Mouse (Mus musculus): ENCODE results near the gene Mageb18.
A peak's percentile ranks its signal among the peaks of the same experiment; 100 is the strongest.
"Not testable (repeated sequence)": the region's sequence is repeated elsewhere in the genome, so short reads cannot be mapped to it uniquely, and the experiment has no call there.

Gene Mageb18

GRCm38 (mm10) chrX:92599472-92599871, at the start of gene Mageb18:
Gene Mageb18 (minus strand): TSS chrX:92599572.
- no peak for DNase-seq

GRCm38 (mm10) chrX:92612788-92613187, 13.4 kb upstream of the Mageb18 start:
- DNase-seq, result no peak

GRCm38 (mm10) chrX:92610466-92610865, 11.1 kb upstream of the Mageb18 start:
- DNase-seq, result no peak

GRCm38 (mm10) chrX:92597324-92597723, 2.0 kb downstream of the Mageb18 start:
- DNase-seq, result peak; percentile 9

- no peak for DNase-seq
Observed at GRCm38 (mm10) chrX:92527826-92528225, 71.5 kb downstream of the Mageb18 start.

GRCm38 (mm10) chrX:92498254-92498653, 101.1 kb downstream of the Mageb18 start:
- DNase-seq, result no peak

GRCm38 (mm10) chrX:92489649-92490048, 109.7 kb downstream of the Mageb18 start, which contains the start of gene Gm5941:
Gene Gm5941 (plus strand): TSS chrX:92489949.
- not testable (repeated sequence) for DNase-seq

GRCm38 (mm10) chrX:92464773-92465172, 134.6 kb downstream of the Mageb18 start:
- DNase-seq, result no peak

- DNase-seq, result no peak
Observed at GRCm38 (mm10) chrX:92460496-92460895, 138.9 kb downstream of the Mageb18 start.

- no peak for DNase-seq
Observed at GRCm38 (mm10) chrX:92387384-92387783, 212.0 kb downstream of the Mageb18 start.

GRCm38 (mm10) chrX:92342924-92343323, 256.4 kb downstream of the Mageb18 start:
- DNase-seq, result peak; percentile 5

GRCm38 (mm10) chrX:92340906-92341305, 258.5 kb downstream of the Mageb18 start:
- no peak for DNase-seq

GRCm38 (mm10) chrX:92339551-92339950, 259.8 kb downstream of the Mageb18 start:
- no peak for DNase-seq

- DNase-seq, result no peak
Observed at GRCm38 (mm10) chrX:92333459-92333858, 265.9 kb downstream of the Mageb18 start.

- DNase-seq, result no peak
Observed at GRCm38 (mm10) chrX:92323599-92323998, 275.8 kb downstream of the Mageb18 start.

GRCm38 (mm10) chrX:92280619-92281018, 318.8 kb downstream of the Mageb18 start:
- no peak for DNase-seq

All from lung, postnatal 10 days (tissue).